Mouse (Mus musculus) common myeloid progenitor, adult 5-6 weeks (primary cell): Measurements from ENCODE around the gene Thsd7b. TPM values are rescaled to one million over a fixed set of nuclear protein-coding genes. Genes with fewer than 3 reads are reported as not detected.

ENCODE experiments used
- ATAC-seq: replicated peaks from 2 replicates; pipeline ENCODE4 v1.8.0; 2016; ENCODE audit warnings: low read depth, mild to moderate bottlenecking, moderate TSS enrichment, inconsistent platforms; ENCODE audit not compliant: poor library complexity, severe bottlenecking
- total RNA-seq: library from RNA; stranded (forward); fragments of 200-1000, 187-1606 nt; gene quantifications from 2 replicates; pipeline ENCODE4 v1.2.3, GENCODE M21; 2017

Thsd7b gene
- total RNA-seq = not detected in 2 replicates

DNA sequence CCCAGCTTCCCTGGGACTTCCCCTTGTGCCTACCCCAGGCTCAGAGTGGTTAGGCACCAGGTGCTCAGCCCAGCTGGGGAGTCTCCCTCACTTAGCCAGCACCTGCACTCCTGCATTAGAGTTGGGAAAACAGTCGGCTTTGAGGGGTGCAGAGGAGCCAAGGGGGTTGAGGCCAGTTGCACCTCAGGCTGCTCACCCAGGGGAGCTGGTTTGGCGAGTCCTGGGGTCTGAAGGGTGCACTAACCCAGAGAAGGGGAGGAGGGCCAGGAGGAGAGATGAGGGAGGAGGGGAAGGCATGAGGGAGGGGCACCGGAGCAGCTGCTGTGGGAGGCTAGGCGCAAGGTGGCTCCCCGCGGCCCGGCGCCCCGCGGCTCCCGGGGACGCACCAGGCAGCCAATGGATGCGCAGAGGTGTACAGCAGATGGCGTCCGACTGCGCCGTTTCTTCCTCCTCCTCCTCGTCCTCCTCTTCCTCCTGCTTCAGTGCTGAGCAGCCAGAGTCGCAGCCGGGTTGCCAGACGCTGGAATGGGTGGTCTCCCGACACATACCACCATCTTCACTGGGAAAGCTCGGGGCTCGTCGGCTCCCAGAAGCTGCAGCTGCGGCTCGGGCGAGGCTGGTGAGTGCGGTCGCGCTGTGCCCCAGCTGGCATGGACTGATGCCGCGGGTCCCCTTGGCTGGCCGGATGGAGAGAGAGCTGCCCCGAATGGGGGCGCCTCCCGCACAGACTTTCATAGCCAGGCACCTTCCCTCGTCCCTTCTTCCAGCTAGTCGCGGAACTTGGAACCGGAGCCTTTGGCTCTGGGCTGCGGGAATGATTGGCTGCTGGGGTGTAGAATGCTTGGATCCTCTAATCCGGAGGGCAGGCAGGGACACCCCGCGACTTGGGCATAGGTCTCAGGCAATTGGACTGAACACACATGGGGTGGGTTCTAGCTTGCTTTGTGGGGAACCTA, at the start of gene Thsd7b:
Gene Thsd7b (plus strand): TSS at position 321 of the 956 bp plus-strand sequence.
- no peak for ATAC-seq

DNA sequence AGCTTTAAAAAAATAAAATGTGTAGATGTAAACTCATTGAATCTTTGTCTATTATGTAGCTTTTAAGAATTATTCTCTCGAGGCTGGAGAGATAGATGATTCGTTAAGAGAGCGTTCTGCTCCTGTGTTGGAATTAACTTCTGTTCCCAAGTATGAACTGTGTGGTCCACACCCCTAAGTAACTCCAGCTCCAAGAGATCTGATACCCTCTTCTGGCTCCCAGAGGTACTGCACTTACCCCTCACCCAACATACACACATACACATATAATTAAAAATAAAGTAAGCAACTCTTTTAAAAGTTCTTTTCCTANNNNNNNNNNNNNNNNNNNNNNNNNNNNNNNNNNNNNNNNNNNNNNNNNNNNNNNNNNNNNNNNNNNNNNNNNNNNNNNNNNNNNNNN, 28.8 kb upstream of the Thsd7b start:
- peak; percentile 80 for ATAC-seq

- no peak for ATAC-seq
Observed at GRCm38 (mm10) chr1:129250704-129251443, 22.2 kb upstream of the Thsd7b start.

DNA sequence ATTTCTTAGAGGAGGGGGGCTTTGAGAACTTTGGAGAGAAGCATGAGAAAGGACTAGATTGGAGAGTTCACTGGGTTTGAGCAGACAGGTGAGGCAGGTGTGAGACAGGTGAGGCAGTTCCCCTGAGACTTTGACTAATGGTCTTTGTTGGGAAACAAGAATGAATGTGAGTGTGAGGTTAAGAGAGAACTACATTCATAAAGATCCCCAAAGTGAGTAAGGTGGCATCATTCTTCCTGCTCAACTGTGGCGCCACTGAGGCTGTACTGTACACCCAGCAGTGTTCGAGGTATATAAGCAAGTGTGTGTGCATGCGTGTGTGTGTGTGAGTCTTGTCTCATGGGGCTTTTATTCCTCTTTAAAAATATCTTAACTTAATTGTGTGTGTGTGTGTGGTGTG, 6.4 kb upstream of the Thsd7b start:
- ATAC-seq = no peak

DNA sequence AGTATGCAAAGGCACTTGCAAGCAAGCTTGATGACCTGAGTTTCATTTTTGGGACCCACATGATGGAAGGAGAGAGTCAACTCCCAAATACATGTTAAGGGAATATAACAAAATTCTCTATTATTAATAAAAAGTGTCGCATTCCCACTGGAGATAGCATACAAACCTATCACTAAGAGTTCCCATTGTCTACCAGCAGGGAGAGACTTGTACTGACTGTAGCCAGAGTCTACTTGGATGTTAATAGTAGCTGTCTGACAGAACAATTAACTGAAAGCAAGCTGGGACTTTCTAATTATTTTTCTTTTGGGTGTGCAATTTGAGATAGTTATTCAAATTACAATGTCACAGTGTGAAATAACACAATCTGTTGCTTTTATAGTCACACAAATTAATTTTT, 31.1 kb downstream of the Thsd7b start:
- no peak for ATAC-seq

DNA sequence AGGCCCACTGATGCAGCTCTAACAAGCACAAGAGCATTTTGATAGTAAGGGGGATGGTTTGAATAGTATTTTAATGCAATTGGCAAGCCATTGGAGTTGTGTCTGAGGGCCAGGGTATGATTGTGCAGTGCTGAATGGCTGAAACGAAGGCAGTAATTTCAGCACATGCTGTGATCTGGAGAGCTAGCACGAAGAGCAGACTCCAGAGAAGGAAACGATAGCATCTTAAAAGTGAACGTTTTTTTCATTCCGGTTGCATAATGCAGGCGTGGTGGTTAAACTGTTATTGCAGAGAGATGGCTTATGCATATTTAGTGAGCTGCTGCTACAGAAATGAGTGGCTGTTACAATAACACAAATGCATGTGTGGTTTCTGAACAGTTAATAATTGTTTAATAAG, 51.3 kb downstream of the Thsd7b start:
- no peak for ATAC-seq

- no peak for ATAC-seq
Observed at GRCm38 (mm10) chr1:129324798-129325197, 51.7 kb downstream of the Thsd7b start.

DNA sequence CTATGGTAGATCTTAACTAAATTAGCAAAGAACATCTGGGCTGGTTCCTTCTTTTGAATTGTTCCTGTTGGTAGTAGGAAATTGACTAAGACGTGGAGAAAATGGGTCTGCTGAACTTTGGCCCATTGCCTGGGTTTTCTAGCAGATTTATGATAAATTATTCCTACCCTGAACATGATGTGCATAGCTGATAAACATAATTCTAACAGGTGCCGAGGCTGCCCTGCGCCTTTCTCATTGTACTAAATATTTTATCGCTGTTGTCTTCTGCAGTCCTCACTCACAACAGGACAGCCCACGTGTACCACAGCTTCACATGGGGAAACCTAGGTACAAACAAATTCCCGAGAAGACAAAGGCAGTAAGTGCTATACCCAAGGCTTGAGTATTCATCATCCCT, 83.5 kb downstream of the Thsd7b start:
- ATAC-seq = no peak

- no peak for ATAC-seq
Observed at GRCm38 (mm10) chr1:129357378-129357777, 84.3 kb downstream of the Thsd7b start.

DNA sequence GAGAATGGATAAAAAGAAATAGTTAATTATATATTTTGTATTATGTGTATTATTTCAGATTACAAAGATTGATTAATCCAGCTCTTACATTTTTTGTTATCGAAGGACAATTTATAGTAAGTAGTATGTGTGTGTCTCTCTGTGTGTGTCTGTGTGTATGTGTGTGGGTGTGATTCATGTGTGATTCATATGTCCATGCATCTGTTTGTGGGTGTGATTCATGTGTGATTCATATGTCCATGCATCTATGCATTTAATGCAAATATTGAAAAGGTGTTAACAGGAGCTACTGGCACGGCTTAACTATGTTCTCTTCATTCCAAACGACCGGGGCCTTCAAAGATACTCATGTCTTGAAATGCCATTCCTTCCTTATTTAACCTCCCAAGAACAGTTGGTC, 90.3 kb downstream of the Thsd7b start:
- no peak for ATAC-seq

DNA sequence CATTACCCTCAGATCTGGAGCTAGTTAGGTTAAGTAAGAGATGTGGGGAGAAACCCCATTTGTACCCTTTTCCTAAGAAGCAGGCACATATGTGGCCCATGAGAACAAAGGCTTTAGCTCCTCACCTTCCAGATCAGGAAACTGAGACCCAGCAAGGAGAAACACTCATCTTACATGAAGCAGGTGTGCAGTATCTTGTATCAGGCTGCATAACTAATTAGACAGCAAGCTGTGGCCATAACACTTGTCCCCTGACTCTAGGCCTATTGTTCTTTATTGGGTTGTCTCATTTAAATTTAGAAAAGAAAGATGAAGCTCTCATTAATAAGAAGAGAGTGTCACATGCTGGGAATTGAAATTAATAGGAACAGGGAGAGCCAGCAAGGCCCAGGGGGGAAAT, 91.7 kb downstream of the Thsd7b start:
- ATAC-seq = no peak

GRCm38 (mm10) chr1:129365590-129365989, 92.5 kb downstream of the Thsd7b start:
- no peak for ATAC-seq

DNA sequence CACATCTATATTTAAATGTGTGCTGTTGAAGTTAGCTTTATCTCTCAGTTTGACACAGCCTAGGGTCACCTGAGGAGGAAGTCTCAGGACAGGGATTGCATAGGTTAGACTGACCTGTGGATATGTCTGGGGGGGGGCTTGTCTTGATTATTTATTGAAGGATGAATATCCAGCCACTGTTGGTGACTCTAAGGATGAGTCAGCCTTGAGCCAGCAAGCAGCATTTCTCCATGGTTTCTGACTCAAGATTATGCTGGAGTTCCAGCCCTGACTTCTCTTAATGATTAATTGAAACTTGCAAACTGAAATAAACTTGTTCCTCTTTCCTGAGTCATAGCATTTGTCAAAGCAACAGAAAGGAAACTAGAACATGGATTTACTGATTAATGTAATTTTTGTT, 113.4 kb downstream of the Thsd7b start:
- no peak for ATAC-seq

DNA sequence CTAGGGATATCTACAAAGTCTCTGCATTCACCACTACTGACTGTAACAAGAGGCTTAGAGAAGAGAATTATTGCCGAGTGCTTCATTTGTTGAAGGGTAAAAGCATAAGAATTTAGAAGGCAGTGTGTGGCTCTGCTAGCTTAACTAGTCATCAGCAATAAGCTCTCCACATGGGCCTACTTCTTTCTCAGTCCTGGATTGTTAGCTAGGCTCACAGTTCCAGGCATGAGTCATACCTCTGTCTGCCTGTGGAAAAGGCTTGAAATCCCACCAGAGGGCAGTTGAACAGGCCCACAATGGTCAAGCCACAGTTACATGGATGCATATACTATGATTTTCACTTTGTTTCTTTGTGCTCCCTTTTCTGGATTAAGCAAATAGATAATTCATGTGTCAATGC, 138.5 kb downstream of the Thsd7b start:
- ATAC-seq = no peak

DNA sequence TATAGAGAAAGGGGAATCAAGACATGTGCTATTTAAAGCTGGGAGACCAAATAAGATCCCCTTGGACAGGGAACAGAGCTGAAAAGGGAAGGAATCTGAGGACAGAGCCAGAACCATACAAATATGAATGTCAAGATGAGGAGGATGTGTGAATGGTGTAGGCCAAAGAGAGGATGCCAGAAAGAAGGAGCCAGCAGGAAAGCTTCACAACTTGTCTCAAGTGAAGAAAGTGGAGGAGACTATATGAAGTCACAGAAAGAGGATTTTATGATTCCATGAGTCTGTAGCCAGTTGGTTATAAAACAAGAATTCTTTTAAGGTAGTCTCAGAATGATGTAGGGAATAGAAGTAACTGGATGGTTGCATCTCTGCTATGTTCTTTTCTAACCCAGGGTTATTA, 148.5 kb downstream of the Thsd7b start:
- ATAC-seq = no peak

- ATAC-seq = no peak
Observed at GRCm38 (mm10) chr1:129464414-129464813, 191.3 kb downstream of the Thsd7b start.

DNA sequence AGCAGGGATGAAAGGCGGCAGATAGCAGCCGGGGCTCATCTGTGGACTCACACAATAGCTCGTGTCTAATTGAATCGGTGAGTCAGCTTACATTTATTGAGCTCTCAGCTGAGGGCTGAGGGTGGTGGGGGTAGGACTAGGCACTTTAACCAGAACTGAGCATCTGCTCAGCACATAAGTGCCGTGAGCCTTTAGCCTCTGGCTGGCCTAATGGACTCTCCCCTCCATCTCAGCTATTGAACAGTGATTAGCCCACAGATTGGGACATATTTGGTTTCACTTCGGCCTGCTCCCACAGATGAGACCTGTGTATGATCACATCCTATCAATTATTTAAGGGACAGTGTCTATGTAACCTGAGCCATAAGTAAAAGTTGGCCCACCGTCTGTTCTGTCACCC, 200.4 kb downstream of the Thsd7b start:
- ATAC-seq = no peak

- no peak for ATAC-seq
Observed at GRCm38 (mm10) chr1:129484266-129485031, 211.3 kb downstream of the Thsd7b start.

GRCm38 (mm10) chr1:129491136-129491535, 218.0 kb downstream of the Thsd7b start:
- ATAC-seq = peak; percentile 78

DNA sequence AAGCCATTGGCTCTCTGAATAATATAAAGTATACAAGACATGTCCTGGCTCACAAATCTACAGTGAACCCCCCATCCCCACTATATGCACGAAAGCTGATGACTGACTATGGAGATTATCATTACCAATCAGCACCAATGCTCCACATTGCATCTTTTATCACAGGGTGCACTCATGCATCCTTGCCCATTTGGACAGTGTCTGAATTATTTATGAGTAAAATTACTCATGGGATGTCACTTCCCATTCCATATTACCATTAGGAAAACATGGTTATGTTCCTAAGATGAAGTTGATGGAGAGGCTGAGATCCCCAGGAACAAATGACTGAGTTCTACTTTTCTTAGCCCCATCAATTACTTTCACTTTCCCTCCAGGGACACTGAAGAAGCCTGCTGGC, 220.8 kb downstream of the Thsd7b start:
- ATAC-seq = no peak
